Mouse (Mus musculus) CH12.LX (cell line): Measurements from ENCODE around the gene Pdcd1lg2.

Source experiments
- CTCF ChIP-seq, 2 experiments: IDR thresholded peaks in 1 of 2; conservative IDR thresholded peaks in 1 of 2; 2 replicates each; pipeline ENCODE4 v1.5.1; 2011 to 2012; ENCODE audit warnings: low read depth in 2 of 2, low read length in 2 of 2, improper control_type of control experiment in 1 of 2, inconsistent platforms in 1 of 2, mild to moderate bottlenecking in 1 of 2, moderate library complexity in 1 of 2
- HCFC1 ChIP-seq: IDR thresholded peaks from 2 replicates; pipeline ENCODE4 v1.6.1; 2012; ENCODE audit warnings: low read depth, mild to moderate bottlenecking, inconsistent platforms, low read length, improper control_type of control experiment
- POLR2A ChIP-seq: IDR thresholded peaks from 2 replicates; pipeline ENCODE4 v1.6.1; 2011; ENCODE audit warnings: low read depth, mild to moderate bottlenecking, improper control_type of control experiment, low read length
- RAD21 ChIP-seq: IDR thresholded peaks from 2 replicates; pipeline ENCODE4 v1.6.1; 2011; ENCODE audit warnings: low read depth, mild to moderate bottlenecking, low read length, improper control_type of control experiment, moderate library complexity
- ZKSCAN1 ChIP-seq: IDR thresholded peaks from 2 replicates; pipeline ENCODE4 v1.6.1; 2012; ENCODE audit warnings: low read depth, inconsistent platforms, low read length, improper control_type of control experiment, borderline replicate concordance

DNA sequence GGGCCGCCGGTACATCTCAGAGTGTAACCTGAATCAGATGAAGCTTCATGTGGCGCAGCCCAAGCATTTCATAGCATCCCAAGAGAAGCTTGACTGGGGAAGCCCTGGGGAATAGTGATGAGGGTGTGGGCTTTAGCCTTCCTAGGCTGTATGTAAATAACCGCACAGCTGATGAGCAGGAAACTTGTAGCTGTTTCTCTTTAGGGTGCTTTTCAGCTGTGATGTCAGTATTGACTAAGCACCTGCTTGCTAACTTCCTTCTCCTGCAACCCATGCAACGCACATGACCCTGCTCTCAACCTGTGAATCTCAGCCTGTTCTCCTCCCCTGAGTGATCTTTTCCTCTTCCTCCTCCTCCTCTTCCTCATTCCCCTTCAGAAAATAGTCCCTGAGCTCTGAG, 46.6 kb upstream of the Pdcd1lg2 start:
- no peak for TF ChIP-seq POLR2A
- TF ChIP-seq RAD21: no peak
- no peak for TF ChIP-seq CTCF (conservative IDR thresholded peaks at IDR 0.05 in 1 of 2, IDR thresholded peaks at IDR 0.05 in 1 of 2; ENCODE audit: low read depth in 2 of 2, low read length in 2 of 2)
- TF ChIP-seq ZKSCAN1: no peak
- TF ChIP-seq HCFC1: no peak
